Comparison of ENCODE assay signal across 18 mouse cellular contexts in the genomic region with DNA sequence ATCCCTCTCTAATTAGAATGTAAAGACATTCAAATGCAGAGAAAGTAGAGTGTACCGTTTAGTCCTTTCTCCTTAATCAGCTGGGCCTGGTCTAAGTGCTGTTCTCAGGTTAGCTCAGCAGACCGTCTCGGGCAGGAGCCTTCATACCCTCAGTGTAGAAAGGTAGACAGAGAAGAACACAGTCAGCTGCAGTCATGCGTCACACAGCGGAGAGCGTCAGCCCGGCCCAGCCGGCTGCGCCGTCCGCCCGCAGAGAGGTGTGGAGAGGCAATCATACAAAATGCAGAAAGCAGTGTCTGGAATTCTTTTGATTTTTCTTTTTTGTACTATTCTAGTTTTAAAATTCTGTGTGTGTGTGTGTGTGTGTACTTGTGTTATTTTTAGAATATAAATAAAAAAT. TPM values are rescaled to one million over a fixed set of nuclear protein-coding genes. Genes with fewer than 3 reads are reported as not detected.
DNase-seq lines count a peak whose midpoint lies in the region; ATAC-seq and TF ChIP-seq lines count a peak whose summit lies in the region.
"Had no signal": no experiment of that assay in that cellular context is flagged by ENCODE, and none has a peak within 500 bp of the region (broad histone marks: within the 10 kb centered on the region; RNA-seq: fewer than 3 reads in every experiment).

No protein-coding gene starts in this region.

- no peak overlapping the region for H3K9ac ChIP-seq in forebrain, embryonic 16.5 days (replicated peaks; ENCODE audit: low read depth, low read length)
- H3K9ac ChIP-seq in forebrain, embryonic 14.5 days (ENCODE audit: low read length) = no peak overlapping the region; the same call in 1 of the 2 replicates
- no peak overlapping the region for H3K9ac ChIP-seq in hindbrain, embryonic 16.5 days (ENCODE audit: low read depth, low read length)
- H3K9ac ChIP-seq in hindbrain, embryonic 12.5 days = no peak overlapping the region
- no peak overlapping the region for H3K9ac ChIP-seq in midbrain, embryonic 14.5 days (replicated peaks; ENCODE audit: low read length)
- H3K9ac ChIP-seq: limb, embryonic 15.5 days; stomach, embryonic 15.5 days had no signal

- no peaks in the 10 kb centered on the region for H3K36me3 ChIP-seq in forebrain, embryonic 16.5 days (ENCODE audit: control insufficient read depth, insufficient read depth)
- H3K36me3 ChIP-seq in forebrain, embryonic 14.5 days (ENCODE audit: control insufficient read depth, insufficient read depth, low read length) = no peaks in the 10 kb centered on the region
- no peaks in the 10 kb centered on the region for H3K36me3 ChIP-seq in hindbrain, embryonic 16.5 days (ENCODE audit: control insufficient read depth, insufficient read depth, low read length)
- no peaks in the 10 kb centered on the region for H3K36me3 ChIP-seq in hindbrain, embryonic 12.5 days
- H3K36me3 ChIP-seq in midbrain, embryonic 14.5 days (ENCODE audit: control insufficient read depth, insufficient read depth, low read length) = no peaks in the 10 kb centered on the region
- H3K36me3 ChIP-seq in midbrain, embryonic 10.5 days = no peaks in the 10 kb centered on the region
- H3K36me3 ChIP-seq in thymus, adult 2 months (ENCODE audit: control insufficient read depth, insufficient read depth, low read length) = no peaks in the 10 kb centered on the region
- H3K36me3 ChIP-seq: embryonic facial prominence, embryonic 10.5 days; limb, embryonic 15.5 days; stomach, embryonic 15.5 days had no signal

- no peaks in the 10 kb centered on the region for H3K27me3 ChIP-seq in forebrain, embryonic 16.5 days (replicated peaks; ENCODE audit: control insufficient read depth, insufficient read depth, low read length)
- H3K27me3 ChIP-seq in forebrain, embryonic 14.5 days (replicated peaks; ENCODE audit: control insufficient read depth, insufficient read depth, low read length) = no peaks in the 10 kb centered on the region
- no peaks in the 10 kb centered on the region for H3K27me3 ChIP-seq in hindbrain, embryonic 16.5 days (replicated peaks; ENCODE audit: control insufficient read depth, insufficient read depth, low read length)
- peaks cover 6% of the 10 kb centered on the region for H3K27me3 ChIP-seq in hindbrain, embryonic 12.5 days
- H3K27me3 ChIP-seq in midbrain, embryonic 14.5 days (ENCODE audit: control insufficient read depth, insufficient read depth, low read length) = no peaks in the 10 kb centered on the region
- peaks cover under 1% of the 10 kb centered on the region; the same call in 1 of the 2 replicates for H3K27me3 ChIP-seq in midbrain, embryonic 10.5 days (ENCODE audit: low read depth, poor library complexity, severe bottlenecking)
- no peaks in the 10 kb centered on the region for H3K27me3 ChIP-seq in thymus, adult 2 months (ENCODE audit: control insufficient read depth, insufficient read depth, low read length)
- H3K27me3 ChIP-seq: limb, embryonic 15.5 days; stomach, embryonic 15.5 days had no signal

- no peaks in the 10 kb centered on the region for H3K9me3 ChIP-seq in forebrain, embryonic 16.5 days (ENCODE audit: control insufficient read depth, low read length)
- no peaks in the 10 kb centered on the region for H3K9me3 ChIP-seq in forebrain, embryonic 14.5 days (replicated peaks; ENCODE audit: control insufficient read depth, low read length)
- H3K9me3 ChIP-seq in hindbrain, embryonic 16.5 days (ENCODE audit: control insufficient read depth, low read length) = no peaks in the 10 kb centered on the region
- H3K9me3 ChIP-seq in hindbrain, embryonic 12.5 days (replicated peaks) = no peaks in the 10 kb centered on the region
- no peaks in the 10 kb centered on the region for H3K9me3 ChIP-seq in midbrain, embryonic 14.5 days (ENCODE audit: control insufficient read depth, low read length)
- H3K9me3 ChIP-seq in midbrain, embryonic 10.5 days (replicated peaks) = no peaks in the 10 kb centered on the region
- H3K9me3 ChIP-seq: embryonic facial prominence, embryonic 10.5 days; limb, embryonic 15.5 days; stomach, embryonic 15.5 days had no signal

- DNase-seq in forebrain, embryonic 14.5 days (ENCODE audit: low spot score) = no peak
- DNase-seq in midbrain, embryonic 14.5 days = peak; percentile 44
- no peak for DNase-seq in midbrain, embryonic 10.5 days (ENCODE audit: low spot score)
- peak; percentile 21 for DNase-seq in thymus, postnatal 4 days
- no peak for DNase-seq in thymus, adult 2 months
- DNase-seq: adrenal gland, postnatal 25 days; kidney, postnatal 36 days; layer of hippocampus, adult 9-11 months; lung, postnatal 4 days; thymus, postnatal 36 days had no signal

- TF ChIP-seq CTCF in thymus, adult 2 months (IDR thresholded peaks at IDR 0.05; ENCODE audit: borderline replicate concordance, control insufficient read depth, extremely low read depth, insufficient read depth, low read length, poor library complexity) = no peak

- 0 out of 2 replicates have a peak, but pooled peaks have one; percentile 39 for ATAC-seq in forebrain, embryonic 16.5 days
- ATAC-seq in forebrain, embryonic 14.5 days = no peak
- peak; percentile 46; the same call in 1 of the 2 replicates for ATAC-seq in hindbrain, embryonic 16.5 days
- no peak for ATAC-seq in hindbrain, embryonic 12.5 days (ENCODE audit: low FRiP score)
- no peak for ATAC-seq in midbrain, embryonic 14.5 days (ENCODE audit: low FRiP score, low TSS enrichment)
- ATAC-seq: intestine, postnatal 0 days had no signal

- WGBS in forebrain, embryonic 16.5 days = 50% methylated on average over 12 of the region's 12 CpGs
- 61% methylated on average over 12 of the region's 12 CpGs for WGBS in forebrain, embryonic 14.5 days
- 40% methylated on average over 12 of the region's 12 CpGs for WGBS in hindbrain, embryonic 16.5 days
- WGBS in hindbrain, embryonic 12.5 days = 52% methylated on average over 12 of the region's 12 CpGs
- WGBS in midbrain, embryonic 14.5 days = 47% methylated on average over 12 of the region's 12 CpGs
- 70% methylated on average over 12 of the region's 12 CpGs for WGBS in midbrain, embryonic 10.5 days
- WGBS in thymus, adult 2 months = 95% methylated on average over 12 of the region's 12 CpGs

- no peak overlapping the region for H3K4me3 ChIP-seq in forebrain, embryonic 16.5 days (replicated peaks; ENCODE audit: low read length)
- no peak overlapping the region for H3K4me3 ChIP-seq in forebrain, embryonic 14.5 days (ENCODE audit: low read depth, low read length)
- no peak overlapping the region for H3K4me3 ChIP-seq in hindbrain, embryonic 16.5 days (ENCODE audit: low read length)
- no peak overlapping the region for H3K4me3 ChIP-seq in hindbrain, embryonic 12.5 days
- H3K4me3 ChIP-seq in midbrain, embryonic 14.5 days (replicated peaks; ENCODE audit: low read depth, low read length) = no peak overlapping the region
- H3K4me3 ChIP-seq in midbrain, embryonic 10.5 days = no peak overlapping the region
- H3K4me3 ChIP-seq in thymus, adult 2 months (ENCODE audit: control insufficient read depth, insufficient read depth, low read length) = no peak overlapping the region
- H3K4me3 ChIP-seq: embryonic facial prominence, embryonic 10.5 days; limb, embryonic 15.5 days; stomach, embryonic 15.5 days had no signal

- H3K27ac ChIP-seq in forebrain, embryonic 16.5 days (ENCODE audit: low read length) = 0 out of 2 replicates have a peak overlapping the region, but pooled peaks have one; percentile 20
- no peak overlapping the region for H3K27ac ChIP-seq in forebrain, embryonic 14.5 days (ENCODE audit: low read depth, low read length)
- no peak overlapping the region for H3K27ac ChIP-seq in hindbrain, embryonic 16.5 days (ENCODE audit: low read depth, low read length)
- no peak overlapping the region; the same call in 1 of the 2 replicates for H3K27ac ChIP-seq in hindbrain, embryonic 12.5 days
- H3K27ac ChIP-seq in midbrain, embryonic 14.5 days (replicated peaks; ENCODE audit: low read depth, low read length) = 0 out of 2 replicates have a peak overlapping the region, but pooled peaks have one; percentile 32
- no peak overlapping the region for H3K27ac ChIP-seq in midbrain, embryonic 10.5 days (replicated peaks)
- no peak overlapping the region for H3K27ac ChIP-seq in thymus, adult 2 months (ENCODE audit: control insufficient read depth, insufficient read depth, low read length)
- H3K27ac ChIP-seq: embryonic facial prominence, embryonic 10.5 days; limb, embryonic 15.5 days; stomach, embryonic 15.5 days had no signal

- no peak for TF ChIP-seq POLR2A in thymus, adult 2 months (IDR thresholded peaks at IDR 0.05; ENCODE audit: control insufficient read depth, extremely low read depth, insufficient read depth, low read length, poor library complexity)

- H3K4me2 ChIP-seq in forebrain, embryonic 16.5 days (ENCODE audit: low read length) = no peak overlapping the region
- no peak overlapping the region for H3K4me2 ChIP-seq in forebrain, embryonic 14.5 days (ENCODE audit: low read length)
- no peak overlapping the region for H3K4me2 ChIP-seq in hindbrain, embryonic 16.5 days (ENCODE audit: low read length)
- H3K4me2 ChIP-seq in hindbrain, embryonic 12.5 days (replicated peaks) = no peak overlapping the region
- H3K4me2 ChIP-seq in midbrain, embryonic 14.5 days (ENCODE audit: low read length) = no peak overlapping the region
- H3K4me2 ChIP-seq: heart, embryonic 11.5 days; limb, embryonic 15.5 days; stomach, embryonic 15.5 days had no signal

- peaks cover 16% of the 10 kb centered on the region for H3K4me1 ChIP-seq in forebrain, embryonic 16.5 days (replicated peaks; ENCODE audit: control insufficient read depth, insufficient read depth, low read length)
- H3K4me1 ChIP-seq in forebrain, embryonic 14.5 days (ENCODE audit: control insufficient read depth, insufficient read depth, low read length) = peaks cover 8% of the 10 kb centered on the region
- H3K4me1 ChIP-seq in hindbrain, embryonic 16.5 days (ENCODE audit: control insufficient read depth, insufficient read depth, low read depth, low read length) = peaks cover 13% of the 10 kb centered on the region
- H3K4me1 ChIP-seq in hindbrain, embryonic 12.5 days = peaks cover 22% of the 10 kb centered on the region
- H3K4me1 ChIP-seq in midbrain, embryonic 14.5 days (ENCODE audit: control insufficient read depth, insufficient read depth, low read length) = 0 out of 2 replicates have a peak, but pooled peaks cover 6% of the 10 kb centered on the region
- H3K4me1 ChIP-seq in midbrain, embryonic 10.5 days = peaks cover 29% of the 10 kb centered on the region
- peaks cover 42% of the 10 kb centered on the region for H3K4me1 ChIP-seq in thymus, adult 2 months (replicated peaks; ENCODE audit: control insufficient read depth, insufficient read depth, low read length)

RNA-seq across cellular contexts. Expression of a gene that starts 12.5 kb away (rescaled TPM):
- polyA plus RNA-seq in forebrain, embryonic 16.5 days (2015; fragmentation: Nextera tagmentation; extraction: Ambion mirVana) = 2.1 and 2.8 TPM in 2 replicates
- 0.80 and 1.1 TPM in 2 replicates for polyA plus RNA-seq in forebrain, embryonic 14.5 days (2014; fragmentation: Nextera tagmentation; extraction: Ambion mirVana)
- polyA plus RNA-seq in hindbrain, embryonic 16.5 days (2015; fragmentation: Nextera tagmentation; extraction: Ambion mirVana) = 2.4 and 2.5 TPM in 2 replicates
- polyA plus RNA-seq in hindbrain, embryonic 12.5 days (2016; fragmentation: Nextera tagmentation; extraction: Ambion mirVana) = 2.5 and 3.3 TPM in 2 replicates
- polyA plus RNA-seq in midbrain, embryonic 14.5 days (2014; fragmentation: Nextera tagmentation; extraction: Ambion mirVana) = 1.4 and 1.6 TPM in 2 replicates
- polyA plus RNA-seq in midbrain, embryonic 10.5 days (2016; fragmentation: Nextera tagmentation; extraction: Ambion mirVana) = 1.5 and 2.1 TPM in 2 replicates
- polyA plus RNA-seq in thymus, adult 2 months (2012; rRNA removed) = 50.3 and 55.4 TPM in 2 replicates

RNA-seq across cellular contexts. Expression of a gene that starts 13.7 kb away (rescaled TPM):
- polyA plus RNA-seq in forebrain, embryonic 16.5 days (2015; fragmentation: Nextera tagmentation; extraction: Ambion mirVana) = not detected in 2 replicates
- polyA plus RNA-seq in forebrain, embryonic 14.5 days (2014; fragmentation: Nextera tagmentation; extraction: Ambion mirVana) = 0.31 TPM in 1 of 2 replicates, not detected in the other
- polyA plus RNA-seq in hindbrain, embryonic 16.5 days (2015; fragmentation: Nextera tagmentation; extraction: Ambion mirVana) = 0.54 TPM in 1 of 2 replicates, not detected in the other
- not detected in 2 replicates for polyA plus RNA-seq in hindbrain, embryonic 12.5 days (2016; fragmentation: Nextera tagmentation; extraction: Ambion mirVana)
- polyA plus RNA-seq in midbrain, embryonic 14.5 days (2014; fragmentation: Nextera tagmentation; extraction: Ambion mirVana) = 0.47 TPM in 1 of 2 replicates, not detected in the other
- polyA plus RNA-seq in midbrain, embryonic 10.5 days (2016; fragmentation: Nextera tagmentation; extraction: Ambion mirVana) = 0.32 TPM in 1 of 2 replicates, not detected in the other
- 0.71 and 0.85 TPM in 2 replicates for polyA plus RNA-seq in thymus, adult 2 months (2012; rRNA removed)
- polyA plus RNA-seq: embryonic facial prominence, embryonic 10.5 days; limb, embryonic 15.5 days had no signal

Comparison
In these comparisons a context has a peak if more than half of its experiments do, and no peak if none do; other contexts are left out.
1. ATAC-seq: peak in forebrain, embryonic 16.5 days (single experiment) and hindbrain, embryonic 16.5 days (single experiment); none in forebrain, embryonic 14.5 days (single experiment), hindbrain, embryonic 12.5 days (single experiment) and midbrain, embryonic 14.5 days (single experiment).
2. H3K27ac ChIP-seq: peak in forebrain, embryonic 16.5 days (single experiment) and midbrain, embryonic 14.5 days (single experiment); none in forebrain, embryonic 14.5 days (single experiment), hindbrain, embryonic 16.5 days (single experiment), hindbrain, embryonic 12.5 days (single experiment), midbrain, embryonic 10.5 days (single experiment) and thymus, adult 2 months (single experiment).
3. DNase-seq: peak in midbrain, embryonic 14.5 days (single experiment) and thymus, postnatal 4 days (single experiment); none in forebrain, embryonic 14.5 days (single experiment), midbrain, embryonic 10.5 days (single experiment) and thymus, adult 2 months (single experiment).
4. RNA of a gene that starts 12.5 kb away (polyA plus RNA-seq): 50.3 to 55.4 TPM in thymus, adult 2 months; 2.5 to 3.3 TPM in hindbrain, embryonic 12.5 days, 2.1 to 2.8 TPM in forebrain, embryonic 16.5 days, 2.4 to 2.5 TPM in hindbrain, embryonic 16.5 days, 1.5 to 2.1 TPM in midbrain, embryonic 10.5 days, 1.4 to 1.6 TPM in midbrain, embryonic 14.5 days and 0.80 to 1.1 TPM in forebrain, embryonic 14.5 days; every median in the first group is over 10 times any median in the second.